Mouse (Mus musculus) myocyte (in vitro differentiated cells): ENCODE measurements around the gene Plekho1.

Source experiments
- CEBPB ChIP-seq: IDR thresholded peaks from 2 replicates; pipeline ENCODE4 v1.6.1; 2011; ENCODE audit warnings: mild to moderate bottlenecking, moderate library complexity; ENCODE audit not compliant: poor library complexity, insufficient read depth, severe bottlenecking
- MYOD1 ChIP-seq, 3 experiments: IDR thresholded peaks; one replicate each; pipeline ENCODE4 v1.6.1; 2011; ENCODE audit warnings: control low read depth in 2 of 3, low read depth in 2 of 3, mild to moderate bottlenecking in 2 of 3, moderate library complexity in 1 of 3; ENCODE audit not compliant: insufficient read length in 2 of 3, control insufficient read depth in 1 of 3
- POLR2A ChIP-seq: IDR thresholded peaks from one replicate; pipeline ENCODE4 v1.6.1; 2011; ENCODE audit warnings: low read depth, mild to moderate bottlenecking, control low read depth, moderate library complexity; ENCODE audit not compliant: insufficient read length
- POLR2AphosphoS2 ChIP-seq: IDR thresholded peaks from one replicate; pipeline ENCODE4 v1.6.1; 2011; ENCODE audit warnings: low read depth, control low read depth; ENCODE audit not compliant: insufficient read length

- TF ChIP-seq CEBPB (no peak), POLR2A (no peak), POLR2AphosphoS2 (no peak), MYOD1 (IDR thresholded peaks at IDR 0.05; ENCODE audit: control insufficient read depth in 1 of 3, insufficient read length in 2 of 3, low read depth in 2 of 3) (no peak)
These were observed 33.5 kb upstream of the Plekho1 start for GRCm38 (mm10) chr3:96029336-96029735.
